Mouse (Mus musculus): ENCODE results near the gene Ctsl. TPM values are rescaled to one million over a fixed set of nuclear protein-coding genes. Genes with fewer than 3 reads are reported as not detected.

The Ctsl gene
- 169 and 171 TPM in 2 replicates for polyA plus RNA-seq (2015; fragmentation: Nextera tagmentation; extraction: Ambion mirVana)

GRCm38 (mm10) chr13:64370173-64370940 lies at the start of gene Ctsl:
TSS of gene Ctsl (minus strand) at chr13:64370890.
- Histone ChIP-seq H3K9ac (peak within 1 kb of the TSS; percentile 82), H3K27ac (replicated peaks) (peak within 1 kb of the TSS; percentile 57), H3K27me3 (no peaks in the 10 kb centered on the region), H3K36me3 (peaks cover 24% of the 10 kb centered on the region), H3K4me2 (peak within 1 kb of the TSS; percentile 81), H3K4me3 (peak within 1 kb of the TSS; percentile 83), H3K4me1 (replicated peaks) (peaks cover 16% of the 10 kb centered on the region), H3K9me3 (no peaks in the 10 kb centered on the region)
- ATAC-seq (ENCODE audit: low read depth): peak; percentile 99
- WGBS: under 1% methylated on average over 43 of the region's 43 CpGs

GRCm38 (mm10) chr13:64416955-64417601 lies 46.4 kb upstream of the Ctsl start:
- Histone ChIP-seq H3K4me2 (no peak overlapping the region), H3K27ac (replicated peaks) (no peak overlapping the region), H3K9me3 (no peaks in the 10 kb centered on the region), H3K36me3 (no peaks in the 10 kb centered on the region), H3K4me3 (no peak overlapping the region), H3K9ac (no peak overlapping the region), H3K27me3 (no peaks in the 10 kb centered on the region), H3K4me1 (replicated peaks) (no peaks in the 10 kb centered on the region)
- 61% methylated on average over 5 of the region's 5 CpGs for WGBS
- ATAC-seq (ENCODE audit: low read depth): no peak

GRCm38 (mm10) chr13:64415659-64416058 lies 45.0 kb upstream of the Ctsl start:
- ATAC-seq (ENCODE audit: low read depth): no peak
- Histone ChIP-seq H3K4me3 (no peak overlapping the region), H3K27ac (replicated peaks) (no peak overlapping the region), H3K9ac (no peak overlapping the region), H3K27me3 (no peaks in the 10 kb centered on the region), H3K9me3 (no peaks in the 10 kb centered on the region), H3K4me1 (replicated peaks) (no peaks in the 10 kb centered on the region), H3K4me2 (no peak overlapping the region), H3K36me3 (no peaks in the 10 kb centered on the region)
- 88% methylated on average over 2 of the region's 2 CpGs for WGBS

- Histone ChIP-seq H3K4me1 (replicated peaks) (no peaks in the 10 kb centered on the region), H3K4me3 (no peak overlapping the region), H3K27ac (replicated peaks) (no peak overlapping the region), H3K4me2 (no peak overlapping the region), H3K9me3 (no peaks in the 10 kb centered on the region), H3K36me3 (no peaks in the 10 kb centered on the region), H3K27me3 (no peaks in the 10 kb centered on the region), H3K9ac (no peak overlapping the region)
- ATAC-seq (ENCODE audit: low read depth): no peak
- WGBS: 77% methylated on average over 2 of the region's 2 CpGs
Observed at GRCm38 (mm10) chr13:64412752-64413257, 42.1 kb upstream of the Ctsl start.

GRCm38 (mm10) chr13:64411282-64411681 lies 40.6 kb upstream of the Ctsl start:
- Histone ChIP-seq H3K36me3 (no peaks in the 10 kb centered on the region), H3K9me3 (no peaks in the 10 kb centered on the region), H3K27ac (replicated peaks) (no peak overlapping the region), H3K27me3 (no peaks in the 10 kb centered on the region), H3K4me1 (replicated peaks) (no peaks in the 10 kb centered on the region), H3K4me3 (no peak overlapping the region), H3K4me2 (no peak overlapping the region), H3K9ac (no peak overlapping the region)
- no peak for ATAC-seq (ENCODE audit: low read depth)
- WGBS: 84% methylated on average over 2 of the region's 2 CpGs

- Histone ChIP-seq H3K4me3 (no peak overlapping the region), H3K9me3 (no peaks in the 10 kb centered on the region), H3K36me3 (no peaks in the 10 kb centered on the region), H3K27me3 (no peaks in the 10 kb centered on the region), H3K4me1 (replicated peaks) (no peaks in the 10 kb centered on the region), H3K4me2 (no peak overlapping the region), H3K9ac (no peak overlapping the region), H3K27ac (replicated peaks) (no peak overlapping the region)
- WGBS: 74% methylated on average over 5 of the region's 5 CpGs
- ATAC-seq (ENCODE audit: low read depth): no peak
Observed at GRCm38 (mm10) chr13:64410604-64411003, 39.9 kb upstream of the Ctsl start.

GRCm38 (mm10) chr13:64407992-64408391 lies 37.3 kb upstream of the Ctsl start:
- no peak overlapping the region for H3K4me2 ChIP-seq
- no peaks in the 10 kb centered on the region for H3K36me3 ChIP-seq
- no peak overlapping the region for H3K4me3 ChIP-seq
- H3K27ac ChIP-seq (replicated peaks): no peak overlapping the region
- no peaks in the 10 kb centered on the region for H3K27me3 ChIP-seq
- no peak for ATAC-seq (ENCODE audit: low read depth)
- no peaks in the 10 kb centered on the region for H3K4me1 ChIP-seq (replicated peaks)
- no peak overlapping the region for H3K9ac ChIP-seq
- H3K9me3 ChIP-seq: no peaks in the 10 kb centered on the region
- 98% methylated on average over 5 of the region's 5 CpGs for WGBS

GRCm38 (mm10) chr13:64405550-64405949 lies 34.9 kb upstream of the Ctsl start:
- H3K9me3 ChIP-seq: no peaks in the 10 kb centered on the region
- no peak overlapping the region for H3K4me2 ChIP-seq
- no peaks in the 10 kb centered on the region for H3K4me1 ChIP-seq (replicated peaks)
- no peak overlapping the region for H3K9ac ChIP-seq
- no peak overlapping the region for H3K4me3 ChIP-seq
- 79% methylated on average over 6 of the region's 6 CpGs for WGBS
- no peak for ATAC-seq (ENCODE audit: low read depth)
- H3K27ac ChIP-seq (replicated peaks): no peak overlapping the region
- H3K27me3 ChIP-seq: no peaks in the 10 kb centered on the region
- H3K36me3 ChIP-seq: no peaks in the 10 kb centered on the region

GRCm38 (mm10) chr13:64403519-64403918 lies 32.8 kb upstream of the Ctsl start:
- Histone ChIP-seq H3K4me1 (replicated peaks) (no peaks in the 10 kb centered on the region), H3K36me3 (no peaks in the 10 kb centered on the region), H3K4me2 (no peak overlapping the region), H3K4me3 (no peak overlapping the region), H3K27me3 (no peaks in the 10 kb centered on the region), H3K9me3 (no peaks in the 10 kb centered on the region), H3K9ac (no peak overlapping the region), H3K27ac (replicated peaks) (no peak overlapping the region)
- ATAC-seq (ENCODE audit: low read depth): no peak
- 73% methylated on average over 3 of the region's 3 CpGs for whole genome bisulfite sequencing

GRCm38 (mm10) chr13:64402951-64403460 lies 32.3 kb upstream of the Ctsl start:
- no peaks in the 10 kb centered on the region for H3K27me3 ChIP-seq
- no peak overlapping the region for H3K4me3 ChIP-seq
- H3K27ac ChIP-seq (replicated peaks): no peak overlapping the region
- H3K4me2 ChIP-seq: no peak overlapping the region
- no peak overlapping the region for H3K9ac ChIP-seq
- no peaks in the 10 kb centered on the region for H3K36me3 ChIP-seq
- no peak for ATAC-seq (ENCODE audit: low read depth)
- no peaks in the 10 kb centered on the region for H3K9me3 ChIP-seq
- no peaks in the 10 kb centered on the region for H3K4me1 ChIP-seq (replicated peaks)
- 91% methylated on average over 8 of the region's 8 CpGs for WGBS

GRCm38 (mm10) chr13:64402504-64402949 lies 31.8 kb upstream of the Ctsl start:
- H3K9me3 ChIP-seq: no peaks in the 10 kb centered on the region
- H3K4me1 ChIP-seq (replicated peaks): no peaks in the 10 kb centered on the region
- no peak overlapping the region for H3K27ac ChIP-seq (replicated peaks)
- H3K4me3 ChIP-seq: no peak overlapping the region
- no peaks in the 10 kb centered on the region for H3K36me3 ChIP-seq
- H3K9ac ChIP-seq: no peak overlapping the region
- H3K4me2 ChIP-seq: no peak overlapping the region
- no peaks in the 10 kb centered on the region for H3K27me3 ChIP-seq
- ATAC-seq (ENCODE audit: low read depth): no peak
- WGBS: 89% methylated on average over 10 of the region's 10 CpGs

GRCm38 (mm10) chr13:64402006-64402405 lies 31.3 kb upstream of the Ctsl start:
- Histone ChIP-seq H3K36me3 (no peaks in the 10 kb centered on the region), H3K4me1 (replicated peaks) (no peaks in the 10 kb centered on the region), H3K4me3 (no peak overlapping the region), H3K9me3 (no peaks in the 10 kb centered on the region), H3K4me2 (no peak overlapping the region), H3K9ac (no peak overlapping the region), H3K27me3 (no peaks in the 10 kb centered on the region), H3K27ac (replicated peaks) (no peak overlapping the region)
- 70% methylated on average over 3 of the region's 3 CpGs for WGBS
- no peak for ATAC-seq (ENCODE audit: low read depth)

Measured in neural tube, embryonic 13.5 days (tissue).